Mouse (Mus musculus): ENCODE data around the gene Prss53. TPM values are rescaled to one million over a fixed set of nuclear protein-coding genes. Genes with fewer than 3 reads are reported as not detected.

Gene Prss53
- polyA plus RNA-seq (2015; fragmentation: Nextera tagmentation; extraction: Ambion mirVana), result 1.4 and 1.5 TPM in 2 replicates

- no peak for ATAC-seq (ENCODE audit: insufficient number of reproducible peaks, insufficient read depth, low FRiP score, low TSS enrichment, low read depth)
- Histone ChIP-seq H3K4me3 (no peak within 1 kb of the TSS), H3K27ac (no peak within 1 kb of the TSS), H3K4me2 (no peak within 1 kb of the TSS), H3K4me1 (peaks cover 10% of the 10 kb centered on the region), H3K27me3 (no peaks in the 10 kb centered on the region), H3K36me3 (peaks cover 65% of the 10 kb centered on the region), H3K9me3 (no peaks in the 10 kb centered on the region), H3K9ac (peak within 1 kb of the TSS; percentile 16; the same call in 1 of the 2 replicates)
- 33% methylated on average over 4 of the region's 4 CpGs for WGBS
These were observed at the start of gene Prss53 for GRCm38 (mm10) chr7:127890798-127891197. Gene Prss53, minus strand, starts transcription at chr7:127890970.

GRCm38 (mm10) chr7:127936216-127936884 lies 45.6 kb upstream of the Prss53 start:
- WGBS, result 55% methylated on average over 18 of the region's 18 CpGs
- peaks cover 4% of the 10 kb centered on the region; the same call in 1 of the 2 replicates for H3K27me3 ChIP-seq
- peak overlapping the region; percentile 89 for H3K4me2 ChIP-seq
- peaks cover 25% of the 10 kb centered on the region for H3K4me1 ChIP-seq
- H3K4me3 ChIP-seq, result peak overlapping the region; percentile 76
- no peaks in the 10 kb centered on the region for H3K9me3 ChIP-seq
- H3K36me3 ChIP-seq, result no peaks in the 10 kb centered on the region
- H3K27ac ChIP-seq, result no peak overlapping the region
- ATAC-seq (ENCODE audit: insufficient number of reproducible peaks, insufficient read depth, low FRiP score, low TSS enrichment, low read depth), result no peak
- peak overlapping the region; percentile 85 for H3K9ac ChIP-seq

DNA sequence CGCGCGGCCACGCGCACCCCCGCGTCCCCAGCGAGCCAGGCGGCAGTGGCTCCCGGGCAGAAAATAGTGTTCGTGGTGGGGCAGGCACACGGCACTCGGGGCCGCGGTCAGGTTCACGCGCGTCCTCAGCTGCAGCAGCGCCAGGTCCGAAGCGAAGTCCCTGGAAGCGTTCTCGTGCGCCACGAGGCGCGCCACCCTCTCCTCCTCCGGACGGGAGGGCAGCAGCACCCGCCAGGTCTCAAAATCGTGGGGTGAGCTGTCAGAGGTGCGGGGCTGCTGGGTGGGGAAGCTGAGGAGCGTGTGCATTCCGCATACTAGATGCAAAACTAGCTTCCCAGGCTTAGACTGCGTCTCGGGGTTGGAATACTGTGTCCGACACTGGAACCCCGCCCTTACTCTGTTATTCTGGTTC lies 45.0 kb upstream of the Prss53 start:
- no peaks in the 10 kb centered on the region for H3K9me3 ChIP-seq
- H3K9ac ChIP-seq, result peak overlapping the region; percentile 85
- WGBS, result under 1% methylated on average over 38 of the region's 38 CpGs
- no peaks in the 10 kb centered on the region for H3K36me3 ChIP-seq
- ATAC-seq (ENCODE audit: insufficient number of reproducible peaks, insufficient read depth, low FRiP score, low TSS enrichment, low read depth), result no peak; the same call in 1 of the 2 replicates
- peak overlapping the region; percentile 76 for H3K4me3 ChIP-seq
- peaks cover 4% of the 10 kb centered on the region; the same call in 1 of the 2 replicates for H3K27me3 ChIP-seq
- H3K27ac ChIP-seq, result peak overlapping the region; percentile 83
- peaks cover 28% of the 10 kb centered on the region for H3K4me1 ChIP-seq
- peak overlapping the region; percentile 89 for H3K4me2 ChIP-seq

GRCm38 (mm10) chr7:127935028-127935722 lies 44.4 kb upstream of the Prss53 start:
- peak; percentile 88 for ATAC-seq (ENCODE audit: insufficient number of reproducible peaks, insufficient read depth, low FRiP score, low TSS enrichment, low read depth)
- 6% methylated on average over 32 of the region's 32 CpGs for WGBS
- Histone ChIP-seq H3K4me1 (peaks cover 28% of the 10 kb centered on the region), H3K36me3 (no peaks in the 10 kb centered on the region), H3K9me3 (no peaks in the 10 kb centered on the region), H3K4me2 (peak overlapping the region; percentile 89), H3K9ac (peak overlapping the region; percentile 85), H3K4me3 (peak overlapping the region; percentile 76), H3K27me3 (peaks cover 10% of the 10 kb centered on the region), H3K27ac (peak overlapping the region; percentile 83)

GRCm38 (mm10) chr7:127934075-127934474 lies 43.3 kb upstream of the Prss53 start:
- 84% methylated on average over 5 of the region's 5 CpGs for WGBS
- H3K9me3 ChIP-seq, result no peaks in the 10 kb centered on the region
- peak overlapping the region; percentile 54; the same call in 1 of the 2 replicates for H3K9ac ChIP-seq
- H3K4me1 ChIP-seq, result peaks cover 35% of the 10 kb centered on the region
- 0 out of 2 replicates have a peak overlapping the region, but pooled peaks have one; percentile 89 for H3K4me2 ChIP-seq
- H3K27me3 ChIP-seq, result peaks cover 21% of the 10 kb centered on the region
- H3K36me3 ChIP-seq, result no peaks in the 10 kb centered on the region
- H3K27ac ChIP-seq, result no peak overlapping the region
- no peak overlapping the region for H3K4me3 ChIP-seq
- ATAC-seq (ENCODE audit: insufficient number of reproducible peaks, insufficient read depth, low FRiP score, low TSS enrichment, low read depth), result no peak

DNA sequence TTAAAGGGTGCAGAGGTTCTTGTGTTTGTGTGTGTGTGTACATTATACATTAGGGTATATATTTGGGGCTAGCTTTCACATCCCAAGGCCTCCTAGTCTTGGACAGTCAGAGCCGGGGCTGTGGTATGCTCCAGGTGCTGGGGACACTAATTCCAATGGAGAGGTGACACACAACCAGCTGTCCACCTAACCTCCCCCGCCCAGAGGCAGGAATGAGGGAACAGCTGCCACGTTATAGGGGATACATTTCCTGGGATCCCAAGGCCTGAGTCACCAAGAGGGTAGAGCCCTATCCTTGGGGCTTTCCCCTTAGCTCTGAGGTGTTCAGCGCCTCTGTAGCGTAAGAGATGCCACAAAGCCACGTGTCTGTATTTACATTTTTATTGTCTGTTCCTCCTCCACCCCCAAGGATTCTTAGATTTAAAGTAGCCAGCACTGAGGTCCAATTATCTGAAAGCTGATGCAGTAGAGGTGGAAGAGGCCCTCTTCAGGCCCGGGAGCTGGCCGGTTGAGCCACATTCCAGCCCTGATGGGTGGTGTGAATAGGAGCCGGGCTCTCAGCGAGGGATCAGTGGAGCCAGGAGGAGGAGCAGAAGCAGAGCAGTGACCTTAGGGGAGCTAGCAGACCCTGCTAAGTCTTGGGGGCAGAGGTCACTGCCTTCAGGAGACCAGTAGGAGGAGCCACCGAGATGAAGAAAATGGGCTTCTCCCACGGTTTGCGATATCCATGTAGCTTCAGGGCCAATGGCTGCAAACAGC lies 41.7 kb upstream of the Prss53 start:
- ATAC-seq (ENCODE audit: insufficient number of reproducible peaks, insufficient read depth, low FRiP score, low TSS enrichment, low read depth), result no peak
- 12% methylated on average over 13 of the region's 13 CpGs for WGBS
- Histone ChIP-seq H3K27ac (peak overlapping the region; percentile 39; the same call in 1 of the 2 replicates), H3K27me3 (peaks cover 36% of the 10 kb centered on the region), H3K9me3 (no peaks in the 10 kb centered on the region), H3K9ac (no peak overlapping the region), H3K36me3 (no peaks in the 10 kb centered on the region), H3K4me1 (peaks cover 38% of the 10 kb centered on the region), H3K4me2 (peak overlapping the region; percentile 9; the same call in 1 of the 2 replicates), H3K4me3 (no peak overlapping the region)

DNA sequence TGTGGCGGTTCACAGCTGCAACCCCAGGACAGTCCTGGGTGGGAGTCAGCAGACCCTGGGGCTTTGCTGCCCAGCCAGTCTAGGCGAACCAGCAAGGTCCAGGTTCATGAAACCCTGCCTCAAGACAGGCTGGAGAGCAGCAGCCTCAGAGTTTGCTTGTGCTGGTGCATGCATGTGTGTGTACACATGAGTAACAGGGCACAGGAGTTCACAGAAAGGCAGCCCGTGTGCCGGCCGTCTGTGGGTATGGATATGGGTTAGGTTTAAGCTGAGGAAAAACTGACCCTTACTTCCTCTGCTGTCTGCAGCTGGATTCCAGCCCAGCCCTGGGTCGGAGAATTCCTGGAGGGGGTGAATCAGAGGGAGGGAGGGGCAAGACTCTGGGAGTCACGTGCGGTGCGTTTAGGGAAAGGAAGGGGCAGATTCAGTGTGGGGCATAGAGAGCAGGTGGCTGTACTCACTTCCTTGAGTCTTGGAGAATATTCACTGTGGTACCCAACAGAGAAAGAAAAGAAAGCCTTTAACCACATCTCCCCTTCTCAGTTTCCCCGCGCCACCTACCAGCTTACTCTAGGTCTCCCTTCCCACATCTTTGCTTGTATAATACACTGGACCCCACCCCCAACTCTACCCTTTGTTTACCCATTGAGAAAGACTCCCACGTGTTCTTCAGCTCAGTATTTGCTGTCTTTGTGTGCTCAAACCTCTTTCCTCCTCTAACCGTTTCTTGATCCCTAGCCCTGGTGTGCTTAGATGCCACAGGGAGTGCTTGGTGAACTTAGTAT lies 40.8 kb upstream of the Prss53 start:
- H3K27ac ChIP-seq, result peak overlapping the region; percentile 39
- H3K4me3 ChIP-seq, result no peak overlapping the region
- peaks cover 35% of the 10 kb centered on the region for H3K27me3 ChIP-seq
- 0 out of 2 replicates have a peak overlapping the region, but pooled peaks have one; percentile 27 for H3K9ac ChIP-seq
- peaks cover 5% of the 10 kb centered on the region for H3K36me3 ChIP-seq
- no peak for ATAC-seq (ENCODE audit: insufficient number of reproducible peaks, insufficient read depth, low FRiP score, low TSS enrichment, low read depth)
- peaks cover 38% of the 10 kb centered on the region for H3K4me1 ChIP-seq
- WGBS, result 26% methylated on average over 13 of the region's 13 CpGs
- H3K9me3 ChIP-seq, result no peaks in the 10 kb centered on the region
- H3K4me2 ChIP-seq, result 0 out of 2 replicates have a peak overlapping the region, but pooled peaks have one; percentile 7

DNA sequence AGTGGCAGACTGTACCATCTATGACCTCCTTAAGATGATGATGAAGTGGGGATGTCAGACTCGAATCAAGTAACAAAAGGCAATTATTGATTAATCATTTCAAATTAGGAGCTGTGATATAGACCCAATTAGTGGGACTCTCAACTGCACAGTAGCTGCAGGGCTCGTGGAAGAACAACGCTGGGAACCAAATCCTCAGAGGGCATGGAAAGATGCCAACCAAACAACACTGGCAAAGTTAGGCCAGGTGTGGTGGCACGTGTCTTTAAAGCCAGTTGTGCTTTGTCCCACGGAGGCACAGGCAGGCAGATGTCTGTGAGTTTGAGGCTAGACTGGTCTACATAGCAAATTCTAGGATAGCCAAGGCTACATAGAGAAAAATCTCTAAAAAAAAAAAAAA lies 39.9 kb upstream of the Prss53 start:
- Histone ChIP-seq H3K9ac (no peak overlapping the region), H3K4me3 (no peak overlapping the region), H3K4me1 (peaks cover 30% of the 10 kb centered on the region), H3K9me3 (no peaks in the 10 kb centered on the region), H3K27ac (no peak overlapping the region), H3K27me3 (peaks cover 32% of the 10 kb centered on the region), H3K4me2 (no peak overlapping the region), H3K36me3 (peaks cover 14% of the 10 kb centered on the region)
- no peak for ATAC-seq (ENCODE audit: insufficient number of reproducible peaks, insufficient read depth, low FRiP score, low TSS enrichment, low read depth)
- WGBS, result 70% methylated on average over 5 of the region's 5 CpGs

DNA sequence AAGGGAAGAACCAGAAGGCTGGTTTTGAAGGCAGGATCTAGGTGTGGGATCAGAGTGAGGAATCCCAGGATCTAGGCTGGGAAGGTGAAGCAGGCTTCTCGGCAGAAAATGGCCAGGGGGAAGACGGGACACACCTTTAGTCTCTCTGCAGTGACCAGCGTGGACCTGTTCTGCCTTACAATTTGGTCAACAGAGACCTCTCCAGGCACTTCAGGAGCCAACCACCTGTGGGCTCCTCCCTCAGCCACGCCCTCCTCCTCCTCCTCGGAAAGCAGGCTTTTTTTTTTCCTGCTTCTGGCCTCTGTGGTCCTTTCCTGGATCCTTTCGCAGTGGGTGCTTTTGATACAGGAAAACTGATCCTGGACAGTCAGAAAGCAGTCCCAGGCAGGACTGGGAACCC lies 39.2 kb upstream of the Prss53 start, which contains the start of gene Prss8:
Prss8 (minus strand) TSS at position 182 of the 400 bp plus-strand sequence.
- Histone ChIP-seq H3K4me3 (peak within 1 kb of the TSS; percentile 43), H3K27ac (peak within 1 kb of the TSS; percentile 22; the same call in 1 of the 2 replicates), H3K9ac (peak within 1 kb of the TSS; percentile 70), H3K4me2 (peak within 1 kb of the TSS; percentile 60), H3K27me3 (peaks cover 32% of the 10 kb centered on the region), H3K9me3 (no peaks in the 10 kb centered on the region), H3K36me3 (peaks cover 22% of the 10 kb centered on the region), H3K4me1 (peaks cover 35% of the 10 kb centered on the region)
- no peak for ATAC-seq (ENCODE audit: insufficient number of reproducible peaks, insufficient read depth, low FRiP score, low TSS enrichment, low read depth)
- 6% methylated on average over 6 of the region's 6 CpGs for WGBS

DNA sequence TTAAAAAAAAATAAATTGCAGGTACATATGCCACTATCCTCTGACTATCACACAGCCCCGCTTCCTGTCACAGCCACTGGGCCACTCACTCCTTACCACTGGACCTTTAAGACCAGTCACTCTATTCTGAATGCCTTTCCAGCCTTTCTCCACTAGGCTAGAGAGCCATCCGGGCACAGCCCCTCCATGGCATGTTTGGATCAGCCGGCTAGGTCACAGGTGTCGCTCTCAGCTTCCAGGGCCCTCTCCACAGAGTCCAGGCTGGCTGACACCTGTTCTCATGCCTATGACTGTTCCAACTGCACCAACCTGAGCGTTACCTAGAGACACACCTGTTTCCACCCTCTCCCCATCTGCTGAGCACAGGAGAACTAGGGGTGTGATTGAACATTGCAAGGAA lies 37.8 kb upstream of the Prss53 start:
- Histone ChIP-seq H3K36me3 (peaks cover 35% of the 10 kb centered on the region), H3K4me1 (peaks cover 28% of the 10 kb centered on the region), H3K9me3 (no peaks in the 10 kb centered on the region), H3K27ac (no peak overlapping the region), H3K4me2 (peak overlapping the region; percentile 60), H3K27me3 (peaks cover 32% of the 10 kb centered on the region), H3K4me3 (peak overlapping the region; percentile 43), H3K9ac (peak overlapping the region; percentile 70; the same call in 1 of the 2 replicates)
- 53% methylated on average over 5 of the region's 5 CpGs for WGBS
- no peak for ATAC-seq (ENCODE audit: insufficient number of reproducible peaks, insufficient read depth, low FRiP score, low TSS enrichment, low read depth)

Measured in embryonic facial prominence, embryonic 13.5 days (tissue).